Mouse (Mus musculus): Measurements from ENCODE around the gene Gpr68. TPM values are rescaled to one million over a fixed set of nuclear protein-coding genes. Genes with fewer than 3 reads are reported as not detected.
A peak's percentile ranks its signal among the peaks of the same experiment; 100 is the strongest.

The Gpr68 gene
- polyA plus RNA-seq, 1 experiment = 0.12 TPM

DNA sequence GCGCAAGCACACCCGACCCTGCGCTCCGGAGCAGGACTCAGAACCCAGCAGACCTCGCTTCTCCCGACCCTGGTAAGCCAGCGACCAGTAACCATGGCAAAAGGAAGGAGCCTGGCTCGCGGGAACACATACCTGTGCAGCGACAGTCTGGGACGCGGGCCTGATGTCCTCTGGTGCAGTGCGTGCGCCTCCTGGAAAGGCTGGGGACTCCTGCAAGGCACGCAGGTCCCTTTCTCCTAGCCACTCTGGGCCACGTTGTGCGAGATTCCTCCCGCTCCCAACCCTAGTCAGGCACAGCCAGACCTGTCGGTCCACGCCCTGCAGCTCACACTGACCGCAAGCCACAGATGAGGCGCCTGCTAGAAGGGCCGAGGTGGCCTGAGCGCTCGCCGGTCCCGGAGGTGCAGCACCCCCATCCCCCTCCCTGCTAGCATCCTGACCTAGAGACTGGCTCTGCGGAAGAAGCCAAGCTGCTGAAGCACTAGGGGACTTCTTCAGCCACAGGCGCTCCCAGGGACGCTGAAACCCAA lies 8.8 kb downstream of the Gpr68 start:
- Histone ChIP-seq H3K9me3 (no peaks in the 10 kb centered on the region), H3K4me3 (replicated peaks) (peak overlapping the region; percentile 83), H3K27me3 (replicated peaks) (peaks cover 83% of the 10 kb centered on the region), H3K36me3 (replicated peaks; ENCODE audit: low read length) (no peaks in the 10 kb centered on the region), H3K4me1 (peaks cover 10% of the 10 kb centered on the region)
- TF ChIP-seq FLI1 (IDR thresholded peaks at IDR 0.05; ENCODE audit: low read length) = no peak
- no peak for TF ChIP-seq GATA1 (IDR thresholded peaks at IDR 0.05; ENCODE audit: borderline replicate concordance, low read length)

DNA sequence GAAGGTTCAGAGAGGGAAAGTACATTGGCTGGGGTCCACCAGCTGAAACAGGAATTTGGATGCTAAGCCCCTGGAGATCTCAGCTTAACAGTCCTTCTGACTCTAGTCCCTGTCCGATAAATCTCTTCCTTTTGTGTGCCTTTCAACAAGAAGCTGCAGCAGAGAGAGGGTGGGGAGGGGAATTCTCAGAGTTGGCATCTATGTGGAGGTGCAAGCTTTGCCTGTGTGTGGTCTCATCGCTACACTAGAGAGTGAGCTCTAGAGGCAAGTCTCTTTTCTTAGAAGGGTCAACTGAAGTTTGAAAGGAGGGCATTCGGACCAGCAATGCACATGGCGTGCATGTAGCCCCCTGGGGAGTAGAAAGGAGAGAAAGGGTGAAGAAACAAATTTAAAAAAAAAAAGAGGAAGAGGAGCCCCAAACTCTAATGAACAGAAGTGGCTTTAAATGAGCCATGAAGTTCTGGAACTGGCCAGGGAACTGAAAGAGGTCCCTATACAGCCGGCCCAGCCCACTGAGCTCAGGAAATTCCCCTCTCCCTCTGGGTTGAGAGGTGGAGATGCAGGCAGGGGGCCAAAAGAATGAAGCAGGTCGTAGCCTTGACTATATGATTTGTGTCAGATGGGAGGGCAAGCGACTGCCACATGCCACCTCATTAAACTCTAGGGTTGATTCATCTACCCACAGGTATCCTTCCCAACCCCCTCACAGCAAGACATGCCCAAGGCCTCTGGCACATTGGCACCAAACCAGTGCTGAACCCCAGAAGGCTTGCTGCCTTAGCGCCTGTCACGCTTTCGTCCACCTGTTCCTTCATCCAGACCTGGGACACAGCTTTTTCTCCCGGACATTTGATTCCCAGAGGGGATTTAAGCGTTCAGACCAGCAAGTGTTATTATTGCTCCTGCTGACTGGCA lies 10.0 kb downstream of the Gpr68 start:
- Histone ChIP-seq H3K9me3 (no peaks in the 10 kb centered on the region), H3K4me3 (replicated peaks) (no peak overlapping the region), H3K27me3 (replicated peaks) (peaks cover 82% of the 10 kb centered on the region), H3K36me3 (replicated peaks; ENCODE audit: low read length) (no peaks in the 10 kb centered on the region), H3K4me1 (peaks cover 10% of the 10 kb centered on the region)
- TF ChIP-seq GATA1 (IDR thresholded peaks at IDR 0.05; ENCODE audit: borderline replicate concordance, low read length) (no peak), FLI1 (IDR thresholded peaks at IDR 0.05; ENCODE audit: low read length) (no peak)

DNA sequence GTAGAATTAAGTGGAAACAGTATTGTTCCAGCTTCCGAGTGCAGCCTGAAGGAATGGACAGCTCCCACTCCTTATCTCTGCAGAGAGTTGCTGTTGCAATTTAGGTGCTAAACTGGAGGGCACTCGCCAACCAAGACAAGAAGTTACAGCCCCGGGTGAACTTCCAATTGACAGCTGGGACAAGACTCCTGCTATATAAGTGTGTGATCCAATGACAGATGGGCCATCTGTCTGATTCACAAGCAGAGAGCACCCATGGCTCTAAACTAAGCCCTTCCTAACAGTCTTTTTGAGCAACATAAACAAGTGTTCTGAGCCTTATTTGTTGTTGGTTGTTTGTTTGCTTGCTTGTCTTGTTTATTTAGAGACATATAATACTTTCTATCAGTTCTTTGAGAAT lies 11.3 kb downstream of the Gpr68 start:
- TF ChIP-seq FLI1 (IDR thresholded peaks at IDR 0.05; ENCODE audit: low read length) (no peak), GATA1 (IDR thresholded peaks at IDR 0.05; ENCODE audit: borderline replicate concordance, low read length) (no peak)
- Histone ChIP-seq H3K27me3 (replicated peaks) (peaks cover 72% of the 10 kb centered on the region), H3K4me1 (peaks cover 10% of the 10 kb centered on the region), H3K9me3 (no peaks in the 10 kb centered on the region), H3K4me3 (replicated peaks) (no peak overlapping the region), H3K36me3 (replicated peaks; ENCODE audit: low read length) (no peaks in the 10 kb centered on the region)

DNA sequence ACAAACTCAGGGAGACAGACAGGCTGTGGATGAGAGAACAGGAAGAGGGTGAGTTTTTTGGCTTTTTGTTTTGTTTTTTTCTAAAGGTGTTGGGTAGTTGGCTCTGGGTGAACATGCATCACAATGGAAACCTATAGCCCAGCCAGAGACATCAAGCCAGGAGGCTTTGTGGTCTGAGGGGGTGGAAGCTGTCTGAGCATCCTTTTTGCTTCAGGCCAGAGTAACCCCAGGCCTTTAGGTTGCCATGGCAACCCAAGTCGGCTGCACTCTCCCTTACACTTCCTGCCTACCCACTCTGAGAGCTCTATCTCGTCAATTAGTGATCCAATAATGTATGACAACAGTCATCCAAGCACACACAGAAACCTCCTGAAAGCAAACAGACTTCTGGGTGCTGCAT lies 12.5 kb downstream of the Gpr68 start:
- TF ChIP-seq FLI1 (IDR thresholded peaks at IDR 0.05; ENCODE audit: low read length) (no peak), GATA1 (IDR thresholded peaks at IDR 0.05; ENCODE audit: borderline replicate concordance, low read length) (no peak)
- no peak overlapping the region for H3K4me3 ChIP-seq (replicated peaks)
- H3K27me3 ChIP-seq (replicated peaks) = peaks cover 66% of the 10 kb centered on the region
- no peaks in the 10 kb centered on the region for H3K36me3 ChIP-seq (replicated peaks; ENCODE audit: low read length)
- H3K9me3 ChIP-seq = no peaks in the 10 kb centered on the region
- peaks cover 18% of the 10 kb centered on the region for H3K4me1 ChIP-seq

DNA sequence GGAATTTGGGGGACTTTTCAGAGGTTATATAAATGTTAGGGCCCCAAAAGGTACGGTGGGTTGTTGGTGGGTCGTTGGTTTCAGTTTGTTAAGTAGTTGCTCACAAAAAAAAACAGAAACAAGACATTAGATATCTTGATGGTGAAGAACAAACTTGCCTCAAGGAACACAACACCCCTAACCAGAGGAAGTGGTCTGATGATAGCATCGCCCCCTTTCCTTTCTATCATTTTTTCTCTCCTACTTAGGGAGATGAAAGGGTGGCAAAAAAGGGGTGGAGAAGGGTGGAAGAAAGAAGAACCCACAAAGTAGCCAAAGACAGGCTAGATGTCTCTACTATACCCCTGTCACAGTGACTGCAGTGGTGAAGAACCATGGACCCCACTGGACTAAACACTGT lies 17.4 kb downstream of the Gpr68 start:
- TF ChIP-seq GATA1 (IDR thresholded peaks at IDR 0.05; ENCODE audit: borderline replicate concordance, low read length) (no peak), FLI1 (IDR thresholded peaks at IDR 0.05; ENCODE audit: low read length) (no peak)
- Histone ChIP-seq H3K36me3 (replicated peaks; ENCODE audit: low read length) (no peaks in the 10 kb centered on the region), H3K9me3 (no peaks in the 10 kb centered on the region), H3K27me3 (replicated peaks) (peaks cover 44% of the 10 kb centered on the region), H3K4me3 (replicated peaks) (no peak overlapping the region), H3K4me1 (peaks cover 11% of the 10 kb centered on the region)

DNA sequence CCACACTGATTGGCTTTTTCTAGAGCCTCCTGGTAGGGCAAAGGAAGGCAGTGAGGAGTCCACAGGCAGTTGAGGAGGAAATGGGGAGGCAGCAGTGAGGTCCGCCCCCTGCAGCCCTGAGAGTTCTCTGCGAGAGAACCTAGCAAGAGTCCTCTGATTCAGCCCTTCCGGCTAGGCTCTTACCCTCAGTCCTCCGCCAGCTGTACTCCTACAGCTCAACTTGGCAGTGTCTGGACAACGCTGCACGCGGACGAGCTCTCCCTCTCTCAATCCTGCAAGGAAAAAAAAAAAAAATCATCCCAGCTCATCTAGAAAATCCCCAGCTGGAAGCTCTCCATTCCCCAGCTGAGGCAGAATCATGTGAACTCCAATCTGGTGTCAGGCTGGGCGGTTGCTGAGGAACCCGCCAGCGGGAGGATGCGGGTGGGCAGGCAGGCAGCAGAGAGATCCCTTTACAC lies 20.2 kb downstream of the Gpr68 start:
- TF ChIP-seq GATA1 (IDR thresholded peaks at IDR 0.05; ENCODE audit: borderline replicate concordance, low read length) = no peak
- TF ChIP-seq FLI1 (IDR thresholded peaks at IDR 0.05; ENCODE audit: low read length) = no peak
- Histone ChIP-seq H3K4me3 (replicated peaks) (no peak overlapping the region), H3K9me3 (no peaks in the 10 kb centered on the region)

DNA sequence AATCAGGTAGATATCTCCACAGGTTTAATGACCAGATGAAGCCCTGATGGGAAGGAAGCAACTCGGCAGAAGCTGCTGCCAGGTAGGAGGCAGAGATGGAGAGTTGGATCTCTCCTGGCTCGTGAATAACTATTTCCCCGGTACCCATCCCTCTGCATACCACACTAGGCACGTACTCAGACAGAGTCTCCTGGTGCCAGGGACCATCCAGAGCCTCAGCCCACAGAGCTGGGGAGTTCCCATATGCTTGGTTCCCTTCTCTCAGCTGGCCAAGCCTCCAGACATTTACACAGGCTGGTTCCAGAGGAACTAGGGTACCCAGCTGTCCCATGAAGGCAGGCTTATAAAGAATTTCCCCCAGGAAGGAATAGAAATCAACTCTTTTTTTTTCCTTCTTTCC lies 21.1 kb downstream of the Gpr68 start:
- Histone ChIP-seq H3K36me3 (replicated peaks; ENCODE audit: low read length) (no peaks in the 10 kb centered on the region), H3K4me1 (peaks cover 21% of the 10 kb centered on the region), H3K9me3 (no peaks in the 10 kb centered on the region), H3K27me3 (replicated peaks) (peaks cover 35% of the 10 kb centered on the region), H3K4me3 (replicated peaks) (no peak overlapping the region)
- TF ChIP-seq GATA1 (IDR thresholded peaks at IDR 0.05; ENCODE audit: borderline replicate concordance, low read length) (no peak), FLI1 (IDR thresholded peaks at IDR 0.05; ENCODE audit: low read length) (no peak)

More for the DNA sequence above, 20.2 kb downstream of the Gpr68 start:
- no peaks in the 10 kb centered on the region for H3K36me3 ChIP-seq (replicated peaks; ENCODE audit: low read length)
- peaks cover 16% of the 10 kb centered on the region for H3K4me1 ChIP-seq
- peaks cover 35% of the 10 kb centered on the region for H3K27me3 ChIP-seq (replicated peaks)

DNA sequence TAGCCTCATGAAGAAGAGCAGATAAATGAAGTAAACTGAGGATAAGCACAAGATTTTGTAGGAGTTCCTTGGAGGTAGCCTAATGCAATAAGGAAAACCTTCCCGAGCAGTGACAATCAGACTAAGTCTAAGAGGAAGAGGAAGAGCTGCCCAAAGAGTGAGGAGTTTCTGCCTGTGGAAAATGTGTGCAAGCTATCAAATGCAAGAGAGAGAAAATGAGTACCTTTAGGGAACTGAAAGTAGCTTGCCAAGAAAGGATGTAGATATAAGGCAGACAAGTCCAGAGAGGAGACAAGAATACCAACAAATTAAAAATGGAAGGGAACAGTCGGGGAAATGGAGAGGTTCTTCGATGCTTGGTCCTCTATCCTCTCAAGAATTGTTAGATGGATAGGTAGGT lies 22.4 kb downstream of the Gpr68 start:
- H3K4me1 ChIP-seq = peaks cover 14% of the 10 kb centered on the region
- H3K36me3 ChIP-seq (replicated peaks; ENCODE audit: low read length) = no peaks in the 10 kb centered on the region
- H3K4me3 ChIP-seq (replicated peaks) = no peak overlapping the region
- peaks cover 35% of the 10 kb centered on the region for H3K27me3 ChIP-seq (replicated peaks)
- no peaks in the 10 kb centered on the region for H3K9me3 ChIP-seq
- no peak for TF ChIP-seq GATA1 (IDR thresholded peaks at IDR 0.05; ENCODE audit: borderline replicate concordance, low read length)
- no peak for TF ChIP-seq FLI1 (IDR thresholded peaks at IDR 0.05; ENCODE audit: low read length)

DNA sequence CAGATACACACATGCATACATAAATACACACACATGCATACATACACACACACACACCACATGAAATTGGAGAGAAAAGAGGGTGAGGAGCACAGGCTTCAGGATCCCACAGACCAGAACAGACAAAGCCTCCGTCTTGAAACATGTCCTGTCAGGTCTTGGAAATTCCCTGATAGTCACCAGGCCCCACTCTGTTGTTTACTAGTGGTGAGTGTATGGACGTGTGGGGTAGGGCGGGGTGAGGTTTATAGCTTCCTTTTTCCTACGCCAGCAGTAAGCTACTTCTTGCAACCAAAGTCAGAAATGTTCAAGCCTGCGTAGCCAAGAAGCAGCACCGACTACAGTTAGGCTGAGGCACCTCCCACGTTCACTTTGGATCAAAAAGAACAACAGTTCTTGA lies 24.8 kb downstream of the Gpr68 start:
- TF ChIP-seq FLI1 (IDR thresholded peaks at IDR 0.05; ENCODE audit: low read length) (no peak), GATA1 (IDR thresholded peaks at IDR 0.05; ENCODE audit: borderline replicate concordance, low read length) (no peak)
- Histone ChIP-seq H3K4me3 (replicated peaks) (no peak overlapping the region), H3K4me1 (peaks cover 17% of the 10 kb centered on the region), H3K9me3 (no peaks in the 10 kb centered on the region), H3K27me3 (replicated peaks) (peaks cover 27% of the 10 kb centered on the region), H3K36me3 (replicated peaks; ENCODE audit: low read length) (no peaks in the 10 kb centered on the region)

DNA sequence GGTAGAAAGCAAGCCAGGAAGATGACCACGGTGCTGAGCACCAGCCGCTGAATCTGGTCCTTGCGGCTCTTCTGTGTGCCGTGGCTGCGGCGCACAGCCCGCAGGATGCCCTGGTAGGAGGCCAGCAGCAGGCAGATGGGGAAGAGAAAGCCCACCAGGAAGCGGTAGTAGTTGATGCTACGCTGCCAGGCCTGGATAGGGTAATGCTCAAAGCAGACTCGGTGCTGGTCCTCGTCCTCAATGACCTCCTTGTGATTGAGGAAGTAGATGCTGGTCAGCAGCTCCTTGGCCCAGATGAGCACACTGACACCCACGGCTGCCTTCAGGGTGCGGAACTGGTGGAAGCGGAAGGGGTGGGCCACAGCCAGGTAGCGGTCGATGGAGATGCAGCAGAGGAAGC lies 29.4 kb downstream of the Gpr68 start:
- H3K9me3 ChIP-seq = no peaks in the 10 kb centered on the region
- no peak for TF ChIP-seq FLI1 (IDR thresholded peaks at IDR 0.05; ENCODE audit: low read length)
- no peak for TF ChIP-seq GATA1 (IDR thresholded peaks at IDR 0.05; ENCODE audit: borderline replicate concordance, low read length)
- H3K4me3 ChIP-seq (replicated peaks) = no peak overlapping the region
- H3K4me1 ChIP-seq = peaks cover 22% of the 10 kb centered on the region
- H3K36me3 ChIP-seq (replicated peaks; ENCODE audit: low read length) = no peaks in the 10 kb centered on the region
- peaks cover 7% of the 10 kb centered on the region for H3K27me3 ChIP-seq (replicated peaks)

All from megakaryocyte, embryonic 14.5 days (primary cell).